Mouse (Mus musculus): ENCODE data around the gene Ezh1. TPM values are rescaled to one million over a fixed set of nuclear protein-coding genes. Genes with fewer than 3 reads are reported as not detected.

Ezh1 gene
- total and polyA plus RNA-seq, 2 experiments from 2014 or later = 25.4 to 40.0 TPM

DNA sequence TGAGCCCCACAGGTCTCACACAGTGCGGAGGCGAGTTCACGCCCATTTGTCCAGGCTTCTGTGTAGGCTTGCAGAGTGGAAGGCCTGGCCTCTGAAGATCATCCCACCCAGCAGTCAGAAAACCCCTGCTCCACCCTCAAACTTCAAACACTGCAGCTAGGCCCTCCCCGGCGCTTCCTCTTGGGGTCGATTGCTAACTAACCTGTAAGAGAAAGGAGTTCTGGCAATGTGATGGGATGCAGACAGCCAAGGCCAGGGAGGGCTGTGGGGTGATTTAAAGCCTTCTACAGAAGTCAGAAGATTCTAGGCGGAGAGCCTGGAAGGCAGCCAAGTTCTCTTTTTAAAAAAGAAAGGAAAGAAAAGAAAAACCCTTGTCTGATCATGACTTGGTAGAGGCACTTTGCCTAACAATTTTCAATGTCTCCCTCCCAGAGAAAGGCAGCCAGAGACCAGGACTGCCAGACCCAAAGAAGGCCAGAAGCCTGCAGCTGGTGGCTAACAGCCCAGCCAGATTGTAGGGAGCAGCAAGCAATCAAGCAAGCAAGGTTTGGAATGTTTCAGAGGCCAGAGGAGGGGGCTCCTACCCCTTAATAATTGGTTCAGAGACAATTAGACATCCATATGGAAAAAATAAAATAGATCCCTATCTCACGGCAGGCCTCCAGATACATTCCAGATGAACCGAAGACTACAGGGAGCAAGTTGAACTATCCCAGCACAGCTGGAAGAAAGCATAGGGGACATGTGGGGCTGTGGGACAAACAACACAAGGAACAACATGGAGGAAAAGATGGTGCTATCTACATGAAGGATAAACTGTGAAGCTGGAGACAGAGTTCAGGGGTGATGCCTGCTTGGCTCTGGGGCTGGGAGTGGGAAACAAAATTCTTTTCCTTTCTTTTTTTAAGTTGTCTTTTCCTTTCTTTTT is 76.8 kb downstream of the Ezh1 start:
- DNase-seq (ENCODE audit: low spot score) (peak; percentile 67), ATAC-seq (ENCODE audit: low FRiP score) (no peak)
- H3K27ac ChIP-seq (ENCODE audit: low read depth, low read length) = peak overlapping the region; percentile 26; the same call in 1 of the 2 replicates
- no peaks in the 10 kb centered on the region for H3K9me3 ChIP-seq (ENCODE audit: low read length)
- no peak for TF ChIP-seq CTCF (IDR thresholded peaks at IDR 0.05)
- peaks cover 9% of the 10 kb centered on the region; the same call in 1 of the 2 replicates for H3K4me1 ChIP-seq (ENCODE audit: insufficient read depth, low read length)
- no peak overlapping the region for H3K4me2 ChIP-seq (ENCODE audit: low read depth, low read length, poor library complexity, severe bottlenecking)
- no peaks in the 10 kb centered on the region for H3K36me3 ChIP-seq (ENCODE audit: insufficient read depth, low read length)
- H3K27me3 ChIP-seq (ENCODE audit: insufficient read depth, low read length) = no peaks in the 10 kb centered on the region
- no peak overlapping the region for H3K4me3 ChIP-seq (ENCODE audit: low read depth, low read length)
- H3K9ac ChIP-seq (replicated peaks; ENCODE audit: low read length, poor library complexity, severe bottlenecking) = no peak overlapping the region
- WGBS = 47% methylated on average over 9 of the region's 9 CpGs

- Histone ChIP-seq H3K4me2 (ENCODE audit: low read depth, low read length, poor library complexity, severe bottlenecking) (no peak overlapping the region), H3K36me3 (ENCODE audit: insufficient read depth, low read length) (no peaks in the 10 kb centered on the region), H3K9me3 (ENCODE audit: low read length) (no peaks in the 10 kb centered on the region), H3K27me3 (ENCODE audit: insufficient read depth, low read length) (no peaks in the 10 kb centered on the region), H3K27ac (ENCODE audit: low read depth, low read length) (peak overlapping the region; percentile 26; the same call in 1 of the 2 replicates), H3K9ac (replicated peaks; ENCODE audit: low read length, poor library complexity, severe bottlenecking) (no peak overlapping the region), H3K4me1 (ENCODE audit: insufficient read depth, low read length) (peaks cover 9% of the 10 kb centered on the region; the same call in 1 of the 2 replicates), H3K4me3 (ENCODE audit: low read depth, low read length) (no peak overlapping the region)
- WGBS = 66% methylated on average over 10 of the region's 10 CpGs
- ATAC-seq (ENCODE audit: low FRiP score) (no peak), DNase-seq (ENCODE audit: low spot score) (no peak)
- TF ChIP-seq CTCF (IDR thresholded peaks at IDR 0.05) = no peak
Measured at GRCm38 (mm10) chr11:101148751-101149150, 77.5 kb downstream of the Ezh1 start.

GRCm38 (mm10) chr11:101146377-101146776 is 79.9 kb downstream of the Ezh1 start:
- Histone ChIP-seq H3K27me3 (ENCODE audit: insufficient read depth, low read length) (no peaks in the 10 kb centered on the region), H3K4me2 (ENCODE audit: low read depth, low read length, poor library complexity, severe bottlenecking) (peak overlapping the region; percentile 0; the same call in 1 of the 2 replicates)
- 10% methylated on average over 10 of the region's 10 CpGs for WGBS

GRCm38 (mm10) chr11:101143338-101144225 is 82.7 kb downstream of the Ezh1 start:
- no peak for TF ChIP-seq CTCF (IDR thresholded peaks at IDR 0.05)
- Histone ChIP-seq H3K27me3 (ENCODE audit: insufficient read depth, low read length) (no peaks in the 10 kb centered on the region), H3K4me2 (ENCODE audit: low read depth, low read length, poor library complexity, severe bottlenecking) (peak overlapping the region; percentile 53), H3K27ac (ENCODE audit: low read depth, low read length) (peak overlapping the region; percentile 72), H3K9ac (replicated peaks; ENCODE audit: low read length, poor library complexity, severe bottlenecking) (peak overlapping the region; percentile 26; the same call in 1 of the 2 replicates), H3K4me1 (ENCODE audit: insufficient read depth, low read length) (peaks cover 12% of the 10 kb centered on the region; the same call in 1 of the 2 replicates), H3K4me3 (ENCODE audit: low read depth, low read length) (peak overlapping the region; percentile 19), H3K36me3 (ENCODE audit: insufficient read depth, low read length) (no peaks in the 10 kb centered on the region), H3K9me3 (ENCODE audit: low read length) (no peaks in the 10 kb centered on the region)
- ATAC-seq (ENCODE audit: low FRiP score) (no peak), DNase-seq (ENCODE audit: low spot score) (peak; percentile 76)
- WGBS = 16% methylated on average over 18 of the region's 19 CpGs

More at GRCm38 (mm10) chr11:101146377-101146776, 79.9 kb downstream of the Ezh1 start:
- Histone ChIP-seq H3K4me1 (ENCODE audit: insufficient read depth, low read length) (peaks cover 12% of the 10 kb centered on the region; the same call in 1 of the 2 replicates), H3K4me3 (ENCODE audit: low read depth, low read length) (no peak overlapping the region), H3K27ac (ENCODE audit: low read depth, low read length) (peak overlapping the region; percentile 21), H3K9me3 (ENCODE audit: low read length) (no peaks in the 10 kb centered on the region), H3K36me3 (ENCODE audit: insufficient read depth, low read length) (no peaks in the 10 kb centered on the region), H3K9ac (replicated peaks; ENCODE audit: low read length, poor library complexity, severe bottlenecking) (no peak overlapping the region)
- peak; percentile 85 for DNase-seq (ENCODE audit: low spot score)
- TF ChIP-seq CTCF (IDR thresholded peaks at IDR 0.05) = no peak
- ATAC-seq (ENCODE audit: low FRiP score) = no peak

- Histone ChIP-seq H3K36me3 (ENCODE audit: insufficient read depth, low read length) (no peaks in the 10 kb centered on the region), H3K4me1 (ENCODE audit: insufficient read depth, low read length) (peaks cover 12% of the 10 kb centered on the region; the same call in 1 of the 2 replicates), H3K27me3 (ENCODE audit: insufficient read depth, low read length) (no peaks in the 10 kb centered on the region), H3K9me3 (ENCODE audit: low read length) (no peaks in the 10 kb centered on the region), H3K9ac (replicated peaks; ENCODE audit: low read length, poor library complexity, severe bottlenecking) (no peak overlapping the region), H3K4me3 (ENCODE audit: low read depth, low read length) (no peak overlapping the region), H3K27ac (ENCODE audit: low read depth, low read length) (no peak overlapping the region), H3K4me2 (ENCODE audit: low read depth, low read length, poor library complexity, severe bottlenecking) (no peak overlapping the region)
- ATAC-seq (ENCODE audit: low FRiP score) (no peak), DNase-seq (ENCODE audit: low spot score) (no peak)
- WGBS = 86% methylated on average over 10 of the region's 10 CpGs
- TF ChIP-seq CTCF (IDR thresholded peaks at IDR 0.05) = no peak
Measured at GRCm38 (mm10) chr11:101142215-101142967, 83.9 kb downstream of the Ezh1 start.

Other genes with a start within 250 kb of the Ezh1 start
- gene Atp6v0a1, start 217.0 kb downstream of the Ezh1 start, total RNA-seq (2014; rRNA removed) = 242 and 247 TPM in 2 replicates
- gene Atp6v0a1, start 217.0 kb downstream of the Ezh1 start, polyA plus RNA-seq (2015; fragmentation: Nextera tagmentation; extraction: Ambion mirVana) = 204 and 210 TPM in 2 replicates
- gene Naglu, start 156.5 kb downstream of the Ezh1 start, total RNA-seq (2014; rRNA removed) = 20.9 and 22.2 TPM in 2 replicates
- gene Naglu, start 156.5 kb downstream of the Ezh1 start, polyA plus RNA-seq (2015; fragmentation: Nextera tagmentation; extraction: Ambion mirVana) = 16.0 and 16.6 TPM in 2 replicates
- gene Hsd17b1, start 148.1 kb downstream of the Ezh1 start, total RNA-seq (2014; rRNA removed) = 0.27 TPM in 1 of 2 replicates, not detected in the other
- gene Hsd17b1, start 148.1 kb downstream of the Ezh1 start, polyA plus RNA-seq (2015; fragmentation: Nextera tagmentation; extraction: Ambion mirVana) = not detected in 2 replicates
- gene Coasy, start 143.9 kb downstream of the Ezh1 start, total RNA-seq (2014; rRNA removed) = 41.8 and 48.7 TPM in 2 replicates
- 31.5 and 34.1 TPM in 2 replicates for gene Coasy, start 143.9 kb downstream of the Ezh1 start, polyA plus RNA-seq (2015; fragmentation: Nextera tagmentation; extraction: Ambion mirVana)
- 60.7 and 61.3 TPM in 2 replicates for gene Mlx, start 139.2 kb downstream of the Ezh1 start, total RNA-seq (2014; rRNA removed)
- gene Mlx, start 139.2 kb downstream of the Ezh1 start, polyA plus RNA-seq (2015; fragmentation: Nextera tagmentation; extraction: Ambion mirVana) = 64.1 and 67.8 TPM in 2 replicates
- 5.3 and 6.9 TPM in 2 replicates for gene Psmc3ip, start 131.0 kb downstream of the Ezh1 start, total RNA-seq (2014; rRNA removed)
- 8.9 and 10.3 TPM in 2 replicates for gene Psmc3ip, start 131.0 kb downstream of the Ezh1 start, polyA plus RNA-seq (2015; fragmentation: Nextera tagmentation; extraction: Ambion mirVana)
- 54.9 and 61.7 TPM in 2 replicates for gene Retreg3, start 106.6 kb downstream of the Ezh1 start, total RNA-seq (2014; rRNA removed)
- 24.8 and 26.0 TPM in 2 replicates for gene Retreg3, start 106.6 kb downstream of the Ezh1 start, polyA plus RNA-seq (2015; fragmentation: Nextera tagmentation; extraction: Ambion mirVana)
- 40.5 and 52.6 TPM in 2 replicates for gene Tubg1, start 106.5 kb downstream of the Ezh1 start, total RNA-seq (2014; rRNA removed)
- gene Tubg1, start 106.5 kb downstream of the Ezh1 start, polyA plus RNA-seq (2015; fragmentation: Nextera tagmentation; extraction: Ambion mirVana) = 64.4 and 64.6 TPM in 2 replicates
- gene Tubg2, start 70.6 kb downstream of the Ezh1 start, total RNA-seq (2014; rRNA removed) = 38.4 and 40.6 TPM in 2 replicates
- 86.1 and 93.8 TPM in 2 replicates for gene Tubg2, start 70.6 kb downstream of the Ezh1 start, polyA plus RNA-seq (2015; fragmentation: Nextera tagmentation; extraction: Ambion mirVana)
- gene Cntnap1, start 55.9 kb downstream of the Ezh1 start, total RNA-seq (2014; rRNA removed) = 12.5 and 15.0 TPM in 2 replicates
- gene Cntnap1, start 55.9 kb downstream of the Ezh1 start, polyA plus RNA-seq (2015; fragmentation: Nextera tagmentation; extraction: Ambion mirVana) = 3.0 and 3.2 TPM in 2 replicates
- 13.7 and 23.4 TPM in 2 replicates for gene Plekhh3, start 55.1 kb downstream of the Ezh1 start, total RNA-seq (2014; rRNA removed)
- gene Plekhh3, start 55.1 kb downstream of the Ezh1 start, polyA plus RNA-seq (2015; fragmentation: Nextera tagmentation; extraction: Ambion mirVana) = 5.8 and 6.2 TPM in 2 replicates
- gene Ccr10, start 51.0 kb downstream of the Ezh1 start, total RNA-seq (2014; rRNA removed) = 0.61 and 1.4 TPM in 2 replicates
- 0.75 and 0.83 TPM in 2 replicates for gene Ccr10, start 51.0 kb downstream of the Ezh1 start, polyA plus RNA-seq (2015; fragmentation: Nextera tagmentation; extraction: Ambion mirVana)
- gene Ramp2, start 19.6 kb upstream of the Ezh1 start, total RNA-seq (2014; rRNA removed) = 55.0 and 67.5 TPM in 2 replicates
- 95.3 and 103 TPM in 2 replicates for gene Ramp2, start 19.6 kb upstream of the Ezh1 start, polyA plus RNA-seq (2015; fragmentation: Nextera tagmentation; extraction: Ambion mirVana)
- 77.3 and 82.3 TPM in 2 replicates for gene Vps25, start 27.2 kb upstream of the Ezh1 start, total RNA-seq (2014; rRNA removed)
- gene Vps25, start 27.2 kb upstream of the Ezh1 start, polyA plus RNA-seq (2015; fragmentation: Nextera tagmentation; extraction: Ambion mirVana) = 130 and 144 TPM in 2 replicates
- 4.2 and 8.1 TPM in 2 replicates for gene Wnk4, start 34.1 kb upstream of the Ezh1 start, total RNA-seq (2014; rRNA removed)
- 7.5 and 9.2 TPM in 2 replicates for gene Wnk4, start 34.1 kb upstream of the Ezh1 start, polyA plus RNA-seq (2015; fragmentation: Nextera tagmentation; extraction: Ambion mirVana)
- gene Cntd1, start 52.5 kb upstream of the Ezh1 start, total RNA-seq (2014; rRNA removed) = not detected in 2 replicates
- 0.25 and 0.42 TPM in 2 replicates for gene Cntd1, start 52.5 kb upstream of the Ezh1 start, polyA plus RNA-seq (2015; fragmentation: Nextera tagmentation; extraction: Ambion mirVana)
- gene Coa3, start 52.7 kb upstream of the Ezh1 start, total RNA-seq (2014; rRNA removed) = 136 and 168 TPM in 2 replicates
- gene Coa3, start 52.7 kb upstream of the Ezh1 start, polyA plus RNA-seq (2015; fragmentation: Nextera tagmentation; extraction: Ambion mirVana) = 204 and 229 TPM in 2 replicates
- gene Becn1, start 75.8 kb upstream of the Ezh1 start, total RNA-seq (2014; rRNA removed) = 94.4 and 209 TPM in 2 replicates
- 145 and 150 TPM in 2 replicates for gene Becn1, start 75.8 kb upstream of the Ezh1 start, polyA plus RNA-seq (2015; fragmentation: Nextera tagmentation; extraction: Ambion mirVana)
- gene Psme3, start 89.8 kb upstream of the Ezh1 start, total RNA-seq (2014; rRNA removed) = 69.1 and 74.0 TPM in 2 replicates
- 75.0 and 76.5 TPM in 2 replicates for gene Psme3, start 89.8 kb upstream of the Ezh1 start, polyA plus RNA-seq (2015; fragmentation: Nextera tagmentation; extraction: Ambion mirVana)
- gene Aoc2, start 98.6 kb upstream of the Ezh1 start, total RNA-seq (2014; rRNA removed) = 5.3 and 6.7 TPM in 2 replicates
- gene Aoc2, start 98.6 kb upstream of the Ezh1 start, polyA plus RNA-seq (2015; fragmentation: Nextera tagmentation; extraction: Ambion mirVana) = 0.64 and 0.77 TPM in 2 replicates
- 0.66 and 1.2 TPM in 2 replicates for gene Aoc3, start 104.1 kb upstream of the Ezh1 start, total RNA-seq (2014; rRNA removed)
- 0.07 and 0.20 TPM in 2 replicates for gene Aoc3, start 104.1 kb upstream of the Ezh1 start, polyA plus RNA-seq (2015; fragmentation: Nextera tagmentation; extraction: Ambion mirVana)
- not detected in 2 replicates for gene G6pc, start 141.1 kb upstream of the Ezh1 start, total RNA-seq (2014; rRNA removed)
- not detected in 2 replicates for gene G6pc, start 141.1 kb upstream of the Ezh1 start, polyA plus RNA-seq (2015; fragmentation: Nextera tagmentation; extraction: Ambion mirVana)
- 67.4 and 78.3 TPM in 2 replicates for gene Aarsd1, start 191.2 kb upstream of the Ezh1 start, total RNA-seq (2014; rRNA removed)
- 96.3 and 107 TPM in 2 replicates for gene Aarsd1, start 191.2 kb upstream of the Ezh1 start, polyA plus RNA-seq (2015; fragmentation: Nextera tagmentation; extraction: Ambion mirVana)
- 1.8 and 5.7 TPM in 2 replicates for gene Gm27029, start 198.3 kb upstream of the Ezh1 start, total RNA-seq (2014; rRNA removed)
- gene Gm27029, start 198.3 kb upstream of the Ezh1 start, polyA plus RNA-seq (2015; fragmentation: Nextera tagmentation; extraction: Ambion mirVana) = 6.3 and 6.8 TPM in 2 replicates
- 10.4 and 12.9 TPM in 2 replicates for gene Rundc1, start 198.6 kb upstream of the Ezh1 start, total RNA-seq (2014; rRNA removed)
- gene Rundc1, start 198.6 kb upstream of the Ezh1 start, polyA plus RNA-seq (2015; fragmentation: Nextera tagmentation; extraction: Ambion mirVana) = 24.2 and 25.2 TPM in 2 replicates
- gene Ptges3l, start 198.9 kb upstream of the Ezh1 start, total RNA-seq (2014; rRNA removed) = 0.66 and 2.7 TPM in 2 replicates
- 2.9 TPM in 2 replicates for gene Ptges3l, start 198.9 kb upstream of the Ezh1 start, polyA plus RNA-seq (2015; fragmentation: Nextera tagmentation; extraction: Ambion mirVana)
- gene Rpl27, start 215.8 kb upstream of the Ezh1 start, total RNA-seq (2014; rRNA removed) = 605 and 614 TPM in 2 replicates
- 227 and 260 TPM in 2 replicates for gene Rpl27, start 215.8 kb upstream of the Ezh1 start, polyA plus RNA-seq (2015; fragmentation: Nextera tagmentation; extraction: Ambion mirVana)
- 1.9 and 3.3 TPM in 2 replicates for gene Ifi35, start 221.9 kb upstream of the Ezh1 start, total RNA-seq (2014; rRNA removed)
- 4.5 TPM in 2 replicates for gene Ifi35, start 221.9 kb upstream of the Ezh1 start, polyA plus RNA-seq (2015; fragmentation: Nextera tagmentation; extraction: Ambion mirVana)
- gene Rnd2, start 238.5 kb upstream of the Ezh1 start, total RNA-seq (2014; rRNA removed) = 90.5 and 96.3 TPM in 2 replicates
- gene Rnd2, start 238.5 kb upstream of the Ezh1 start, polyA plus RNA-seq (2015; fragmentation: Nextera tagmentation; extraction: Ambion mirVana) = 95.7 and 104 TPM in 2 replicates
- 313 and 334 TPM in 2 replicates for gene Vat1, start 239.8 kb upstream of the Ezh1 start, total RNA-seq (2014; rRNA removed)
- 143 and 146 TPM in 2 replicates for gene Vat1, start 239.8 kb upstream of the Ezh1 start, polyA plus RNA-seq (2015; fragmentation: Nextera tagmentation; extraction: Ambion mirVana)

Data from midbrain, postnatal 0 days (tissue).